Mouse (Mus musculus) lung, embryonic 15.5 days (tissue): ENCODE data around the gene Slc7a15. TPM values are rescaled to one million over a fixed set of nuclear protein-coding genes. Genes with fewer than 3 reads are reported as not detected.

Experiments used
- ATAC-seq: fragments of 200-750 bp; cut with Nextera tagmentation; 2 replicates; pipeline ENCODE4 v1.8.0; 2017; ENCODE audit warnings: moderate number of reproducible peaks, borderline replicate concordance; ENCODE audit not compliant: low FRiP score, low TSS enrichment; ENCODE audit errors: extremely low read depth
- H3K27ac ChIP-seq: fragments of 300-500 bp; sonication (generic); 2 replicates; pipeline ENCODE4 v1.5.1; 2015; ENCODE audit warnings: moderate library complexity, mild to moderate bottlenecking, inconsistent platforms
- H3K27me3 ChIP-seq: fragments of 300-500 bp; sonication (generic); 2 replicates; pipeline ENCODE4 v1.6.1; 2015; ENCODE audit warnings: inconsistent platforms
- H3K36me3 ChIP-seq: fragments of 300-500 bp; sonication (generic); 2 replicates; pipeline ENCODE4 v1.6.1; 2015; ENCODE audit warnings: inconsistent platforms
- H3K4me1 ChIP-seq: fragments of 300-500 bp; sonication (generic); 2 replicates; pipeline ENCODE4 v1.6.1; 2015; ENCODE audit warnings: inconsistent platforms
- H3K4me2 ChIP-seq: fragments of 300-500 bp; sonication (generic); 2 replicates; pipeline ENCODE4 v1.6.1; 2015; ENCODE audit warnings: inconsistent platforms, mild to moderate bottlenecking, moderate library complexity
- H3K4me3 ChIP-seq: fragments of 300-500 bp; sonication (generic); 2 replicates; pipeline ENCODE4 v1.5.1; 2015; ENCODE audit warnings: mild to moderate bottlenecking, inconsistent platforms
- H3K9ac ChIP-seq: fragments of 300-500 bp; sonication (generic); 2 replicates; pipeline ENCODE4 v1.6.1; 2015; ENCODE audit warnings: inconsistent platforms
- H3K9me3 ChIP-seq: fragments of 300-500 bp; sonication (generic); 2 replicates; pipeline ENCODE4 v1.6.1; 2016; ENCODE audit warnings: inconsistent platforms
- WGBS: fragments of 180-500 bp; shearing (Covaris S2); methylation state at CpG from one replicate; pipeline ENCODE4 v1.1.7; 2015; 5-methylcytosine and 5-hydroxymethylcytosine counted together
- polyA plus RNA-seq: library from polyadenylated mRNA; unstranded; fragments of >200 nt; fragmentation: Nextera tagmentation; extraction: Ambion mirVana; gene quantifications from 2 replicates; pipeline ENCODE4 v1.2.1, GENCODE M21; 2015

Slc7a15 gene
- polyA plus RNA-seq, 1 experiment from 2014 or later, result not detected

GRCm38 (mm10) chr12:8501571-8502305 is 97.1 kb downstream of the Slc7a15 start:
- 69% methylated on average over 14 of the region's 14 CpGs for WGBS
- Histone ChIP-seq H3K4me2 (no peak overlapping the region), H3K4me3 (no peak overlapping the region), H3K36me3 (no peaks in the 10 kb centered on the region), H3K4me1 (peaks cover 31% of the 10 kb centered on the region), H3K9me3 (no peaks in the 10 kb centered on the region), H3K9ac (no peak overlapping the region), H3K27me3 (no peaks in the 10 kb centered on the region), H3K27ac (no peak overlapping the region)
- no peak for ATAC-seq

DNA sequence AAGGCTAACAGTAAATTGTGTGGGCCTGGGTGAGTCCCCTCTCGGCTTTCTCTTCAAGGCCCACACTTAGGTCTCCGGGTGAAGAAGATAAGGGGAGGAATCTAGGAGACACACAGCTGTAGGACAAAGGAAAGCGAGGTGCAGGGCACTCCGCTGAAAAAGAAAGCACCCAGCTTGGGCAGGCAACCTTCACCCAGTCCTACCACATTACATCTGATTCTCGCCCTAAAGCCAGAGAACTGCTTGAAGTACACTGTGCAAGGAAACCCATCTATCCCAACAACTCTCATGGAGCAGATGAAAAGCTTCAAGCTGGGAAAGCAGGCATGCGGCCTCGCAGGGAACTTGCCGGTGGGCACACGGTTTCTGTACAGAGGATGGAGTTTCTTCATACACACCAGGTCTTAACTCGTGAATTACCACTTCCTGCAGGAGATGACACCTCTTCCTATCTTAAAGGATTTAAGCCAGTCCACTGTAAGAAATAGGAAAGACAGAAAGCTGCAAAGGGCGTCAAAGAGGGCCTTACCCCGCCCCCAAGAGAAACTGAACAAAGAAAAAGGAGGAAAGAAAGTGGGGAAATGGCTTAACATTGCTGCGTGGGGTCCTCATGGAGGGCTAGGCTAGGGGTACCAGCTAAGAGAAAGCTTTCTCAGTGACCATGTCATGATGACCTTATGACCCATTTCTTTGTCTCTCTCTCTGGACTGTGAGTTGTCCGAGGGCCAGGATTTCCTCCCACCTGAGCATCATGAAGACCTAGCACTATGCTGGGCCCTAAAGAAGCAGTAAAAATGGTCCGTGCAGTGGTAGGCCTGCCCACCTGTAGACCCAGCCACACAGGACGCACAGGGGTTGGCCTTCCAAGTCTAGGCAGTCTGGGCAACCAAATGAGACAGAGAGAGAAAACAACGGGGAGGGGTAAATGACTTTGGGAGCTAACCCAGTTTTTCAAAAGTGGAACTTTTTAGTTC is 98.0 kb downstream of the Slc7a15 start:
- Histone ChIP-seq H3K9ac (peak overlapping the region; percentile 67), H3K9me3 (no peaks in the 10 kb centered on the region), H3K36me3 (no peaks in the 10 kb centered on the region), H3K27ac (peak overlapping the region; percentile 91), H3K4me3 (peak overlapping the region; percentile 92), H3K27me3 (no peaks in the 10 kb centered on the region), H3K4me2 (peak overlapping the region; percentile 83), H3K4me1 (peaks cover 40% of the 10 kb centered on the region)
- 52% methylated on average over 17 of the region's 17 CpGs for WGBS
- ATAC-seq, result no peak

DNA sequence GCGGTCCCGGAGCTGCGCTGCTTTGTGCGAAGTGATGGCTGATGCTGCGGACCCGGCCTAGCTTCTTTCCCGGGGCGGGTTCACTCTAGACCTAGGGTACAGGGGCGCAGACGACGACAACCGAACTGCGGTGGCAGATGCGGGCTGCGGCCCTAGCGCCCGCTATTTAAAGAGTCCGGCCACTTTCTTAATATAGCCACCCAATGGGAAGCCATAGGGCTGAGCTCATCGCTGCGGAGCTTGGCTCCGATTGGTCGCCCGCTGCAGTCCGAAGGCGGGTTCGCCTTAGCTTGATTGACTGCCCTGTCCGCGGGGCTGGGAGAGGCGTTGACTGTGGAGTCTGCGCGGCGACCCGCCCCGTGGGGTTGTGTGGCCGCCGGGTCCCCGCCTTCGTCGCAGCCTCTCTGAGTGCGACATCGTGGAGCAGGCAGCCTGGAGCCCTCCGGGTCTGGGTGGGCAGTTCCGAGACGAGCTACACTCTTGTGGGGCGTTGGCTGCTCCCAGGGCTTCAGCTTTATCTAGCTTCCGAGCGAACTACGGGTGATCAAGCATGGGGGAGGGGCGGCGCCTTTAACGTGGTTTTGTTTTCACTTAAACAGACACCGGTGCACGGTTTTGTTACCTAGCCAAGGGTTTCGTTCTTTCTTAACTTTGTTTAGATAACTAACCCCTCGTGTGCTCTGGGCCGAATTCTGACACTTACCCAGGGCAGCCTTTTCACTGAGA is 98.8 kb downstream of the Slc7a15 start, which contains the start of gene Rhob:
Gene Rhob (minus strand): TSS at position 139 of the 726 bp plus-strand sequence.
- Histone ChIP-seq H3K4me1 (peaks cover 44% of the 10 kb centered on the region), H3K4me3 (peak within 1 kb of the TSS; percentile 92), H3K36me3 (no peaks in the 10 kb centered on the region), H3K27ac (peak within 1 kb of the TSS; percentile 99), H3K9me3 (no peaks in the 10 kb centered on the region), H3K4me2 (peak within 1 kb of the TSS; percentile 83), H3K27me3 (no peaks in the 10 kb centered on the region), H3K9ac (peak within 1 kb of the TSS; percentile 95)
- WGBS, result 0% methylated on average over 56 of the region's 56 CpGs
- peak; percentile 98 for ATAC-seq

DNA sequence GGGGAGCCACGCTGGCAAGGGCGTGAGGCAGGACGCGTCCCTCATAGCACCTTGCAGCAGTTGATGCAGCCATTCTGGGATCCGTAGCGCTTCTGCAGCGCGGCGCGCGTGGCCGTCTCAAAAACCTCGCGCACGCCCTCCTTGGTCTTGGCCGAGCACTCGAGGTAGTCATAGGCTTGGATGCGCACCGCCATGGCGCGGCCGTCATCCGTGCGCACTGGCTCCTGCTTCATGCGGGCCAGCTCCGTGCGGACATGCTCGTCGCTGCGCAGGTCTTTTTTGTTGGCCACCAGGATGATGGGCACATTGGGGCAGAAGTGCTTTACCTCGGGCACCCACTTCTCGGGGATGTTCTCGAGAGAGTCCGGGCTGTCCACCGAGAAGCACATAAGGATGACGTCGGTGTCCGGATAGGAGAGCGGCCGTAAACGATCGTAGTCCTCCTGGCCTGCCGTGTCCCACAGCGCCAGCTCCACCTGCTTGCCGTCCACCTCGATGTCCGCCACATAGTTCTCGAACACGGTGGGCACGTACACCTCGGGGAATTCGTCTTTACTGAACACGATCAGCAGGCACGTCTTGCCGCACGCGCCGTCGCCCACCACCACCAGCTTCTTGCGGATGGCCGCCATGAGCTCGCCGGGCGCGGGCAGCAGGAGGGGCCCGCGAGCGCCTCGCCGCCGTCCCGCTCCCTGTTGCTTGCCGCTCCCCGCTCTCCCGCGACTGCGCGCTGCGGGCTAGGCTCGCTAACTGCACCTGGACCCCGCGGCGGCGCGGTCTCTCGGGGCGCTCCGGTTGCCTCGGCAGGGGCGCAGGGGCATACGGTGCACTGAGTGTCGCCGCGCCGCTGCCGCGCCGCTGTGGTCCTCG is 99.6 kb downstream of the Slc7a15 start:
- H3K9me3 ChIP-seq, result no peaks in the 10 kb centered on the region
- H3K36me3 ChIP-seq, result no peaks in the 10 kb centered on the region
- ATAC-seq, result peak; percentile 20
- H3K4me2 ChIP-seq, result peak overlapping the region; percentile 83
- under 1% methylated on average over 99 of the region's 99 CpGs for WGBS
- H3K27me3 ChIP-seq, result no peaks in the 10 kb centered on the region
- H3K9ac ChIP-seq, result peak overlapping the region; percentile 95
- H3K4me1 ChIP-seq, result peaks cover 46% of the 10 kb centered on the region
- H3K27ac ChIP-seq, result peak overlapping the region; percentile 99
- peak overlapping the region; percentile 92 for H3K4me3 ChIP-seq

DNA sequence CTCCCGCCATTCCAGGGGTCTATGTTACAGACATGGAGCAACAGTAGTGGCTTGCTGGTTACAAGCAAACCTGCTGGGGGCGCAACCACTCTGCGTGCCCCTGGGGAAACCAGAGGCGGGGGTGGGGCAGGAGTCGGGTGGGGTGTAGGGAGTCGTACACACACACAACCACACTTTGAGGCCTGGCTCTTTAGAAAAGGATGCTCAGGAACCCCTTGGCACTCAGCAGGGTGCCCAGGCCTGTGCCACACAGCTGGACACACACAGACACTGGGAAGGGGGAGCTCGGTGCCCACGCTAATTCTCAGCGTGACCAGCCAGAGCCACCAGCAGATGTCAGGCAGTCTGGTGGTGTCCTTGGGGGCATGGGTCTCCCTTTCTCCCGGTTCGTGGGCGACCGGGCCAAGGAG is 100.3 kb downstream of the Slc7a15 start:
- H3K4me3 ChIP-seq, result peak overlapping the region; percentile 92
- no peak for ATAC-seq
- H3K36me3 ChIP-seq, result no peaks in the 10 kb centered on the region
- H3K9ac ChIP-seq, result peak overlapping the region; percentile 95
- H3K27ac ChIP-seq, result peak overlapping the region; percentile 99
- no peaks in the 10 kb centered on the region for H3K27me3 ChIP-seq
- no peaks in the 10 kb centered on the region for H3K9me3 ChIP-seq
- H3K4me2 ChIP-seq, result peak overlapping the region; percentile 83
- WGBS, result 3% methylated on average over 13 of the region's 13 CpGs
- peaks cover 46% of the 10 kb centered on the region for H3K4me1 ChIP-seq

GRCm38 (mm10) chr12:8498148-8498571 is 100.7 kb downstream of the Slc7a15 start:
- Histone ChIP-seq H3K4me3 (peak overlapping the region; percentile 92), H3K9ac (peak overlapping the region; percentile 95), H3K9me3 (no peaks in the 10 kb centered on the region), H3K27me3 (no peaks in the 10 kb centered on the region), H3K36me3 (no peaks in the 10 kb centered on the region), H3K27ac (peak overlapping the region; percentile 99), H3K4me1 (peaks cover 46% of the 10 kb centered on the region), H3K4me2 (peak overlapping the region; percentile 83)
- WGBS, result 5% methylated on average over 8 of the region's 8 CpGs
- ATAC-seq, result no peak

DNA sequence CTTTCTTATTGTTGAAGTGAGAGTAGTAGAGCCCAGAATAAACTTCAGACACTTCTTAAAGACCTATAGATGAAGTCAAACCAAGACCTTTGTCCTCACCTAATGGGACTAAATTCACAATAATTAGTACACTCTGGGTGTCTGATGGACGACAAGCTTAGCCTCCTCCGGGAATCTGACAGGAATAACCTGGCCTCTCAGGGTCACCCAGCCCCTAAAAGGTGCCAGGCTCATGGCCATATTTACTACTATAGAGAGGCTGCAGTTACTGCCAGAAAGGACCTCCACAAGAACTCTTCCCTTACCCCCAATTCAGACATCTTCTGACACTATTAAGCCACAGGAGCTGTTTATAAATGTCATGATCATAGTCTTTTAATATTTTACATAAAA is 101.6 kb downstream of the Slc7a15 start:
- Histone ChIP-seq H3K36me3 (no peaks in the 10 kb centered on the region), H3K4me1 (peaks cover 53% of the 10 kb centered on the region), H3K27ac (peak overlapping the region; percentile 93), H3K9me3 (no peaks in the 10 kb centered on the region), H3K4me3 (peak overlapping the region; percentile 92), H3K27me3 (no peaks in the 10 kb centered on the region), H3K9ac (peak overlapping the region; percentile 95; the same call in 1 of the 2 replicates), H3K4me2 (peak overlapping the region; percentile 83)
- 12% methylated on average over 2 of the region's 2 CpGs for WGBS
- ATAC-seq, result no peak

- ATAC-seq, result no peak
- peak overlapping the region; percentile 83 for H3K4me2 ChIP-seq
- peak overlapping the region; percentile 93 for H3K27ac ChIP-seq
- peak overlapping the region; percentile 92 for H3K4me3 ChIP-seq
- H3K27me3 ChIP-seq, result no peaks in the 10 kb centered on the region
- 31% methylated on average over 2 of the region's 2 CpGs for WGBS
- H3K36me3 ChIP-seq, result no peaks in the 10 kb centered on the region
- H3K9me3 ChIP-seq, result no peaks in the 10 kb centered on the region
- peaks cover 54% of the 10 kb centered on the region for H3K4me1 ChIP-seq
- no peak overlapping the region for H3K9ac ChIP-seq
Observed at GRCm38 (mm10) chr12:8496679-8497313, 102.1 kb downstream of the Slc7a15 start.

DNA sequence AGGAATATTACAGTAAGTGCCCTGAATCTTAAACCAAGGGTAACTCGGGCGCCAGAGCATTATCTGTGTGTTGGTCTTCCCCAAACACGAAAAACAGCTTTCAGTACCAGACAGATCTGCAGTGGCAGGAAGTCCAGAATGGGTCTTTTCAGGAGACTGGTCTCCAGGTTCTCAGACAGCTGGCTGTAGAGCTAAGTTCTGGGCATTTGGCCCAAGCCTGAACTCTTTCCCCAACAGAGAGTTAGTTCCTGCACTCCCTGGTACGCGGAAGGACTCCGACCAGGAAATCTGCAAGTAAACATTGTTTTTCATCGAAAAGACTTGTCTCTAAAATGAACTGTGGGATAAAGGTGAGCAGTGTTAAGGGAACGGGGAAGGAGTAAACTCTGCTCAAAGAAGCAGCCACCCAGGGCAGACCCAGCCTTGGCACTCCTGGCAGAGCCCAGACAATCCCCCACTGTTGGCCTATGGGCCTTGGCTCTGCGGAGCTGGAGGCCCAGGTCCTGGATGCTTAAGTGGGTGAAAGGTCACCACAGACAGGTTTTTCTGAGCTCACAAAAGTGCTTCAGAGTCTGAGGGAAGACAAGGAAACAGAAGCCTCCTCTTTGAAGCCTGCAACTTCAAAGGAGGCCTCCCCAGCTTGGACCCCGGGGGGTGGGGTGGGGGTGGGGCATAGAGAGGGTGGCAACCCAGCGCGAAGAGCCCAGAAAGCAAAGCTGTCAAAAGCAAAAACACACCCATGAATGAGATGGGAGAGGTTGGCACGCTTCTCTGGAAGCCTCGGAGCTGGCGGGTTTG is 102.8 kb downstream of the Slc7a15 start:
- no peak for ATAC-seq
- 8% methylated on average over 15 of the region's 15 CpGs for WGBS

DNA sequence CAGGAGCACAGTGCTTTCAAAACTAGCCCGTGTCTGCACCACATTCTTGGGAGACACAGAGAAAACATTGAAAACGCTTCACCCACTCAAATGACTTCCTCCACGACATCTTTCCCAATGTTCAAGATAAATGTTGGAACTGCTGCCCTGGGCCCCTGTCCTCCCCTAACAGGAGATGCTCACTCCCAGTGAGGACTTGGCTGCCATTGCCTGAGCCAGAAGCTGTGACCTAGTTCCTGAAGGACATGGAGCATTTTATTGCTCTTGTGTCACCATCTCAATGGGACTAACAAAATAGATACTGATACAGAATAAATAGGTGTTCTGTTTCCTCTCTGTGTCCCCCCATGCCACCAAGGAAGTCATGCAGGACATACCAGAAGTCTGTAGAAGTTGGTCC is 104.2 kb downstream of the Slc7a15 start:
- Histone ChIP-seq H3K36me3 (no peaks in the 10 kb centered on the region), H3K4me1 (peaks cover 42% of the 10 kb centered on the region), H3K27ac (no peak overlapping the region), H3K4me3 (no peak overlapping the region), H3K4me2 (no peak overlapping the region), H3K27me3 (no peaks in the 10 kb centered on the region), H3K9me3 (no peaks in the 10 kb centered on the region), H3K9ac (no peak overlapping the region)
- ATAC-seq, result no peak
- 60% methylated on average over 3 of the region's 3 CpGs for WGBS

More for the DNA sequence above, 102.8 kb downstream of the Slc7a15 start:
- Histone ChIP-seq H3K36me3 (no peaks in the 10 kb centered on the region), H3K4me1 (peaks cover 50% of the 10 kb centered on the region), H3K4me3 (peak overlapping the region; percentile 92), H3K27ac (peak overlapping the region; percentile 93), H3K9me3 (no peaks in the 10 kb centered on the region), H3K9ac (no peak overlapping the region), H3K27me3 (no peaks in the 10 kb centered on the region), H3K4me2 (peak overlapping the region; percentile 83)
